Mouse (Mus musculus): ENCODE measurements around the gene Cdc42se2. TPM values are rescaled to one million over a fixed set of nuclear protein-coding genes. Genes with fewer than 3 reads are reported as not detected.

Gene Cdc42se2
- total and polyA plus RNA-seq, 2 experiments from 2014 or later, result 137 to 150 TPM

DNA sequence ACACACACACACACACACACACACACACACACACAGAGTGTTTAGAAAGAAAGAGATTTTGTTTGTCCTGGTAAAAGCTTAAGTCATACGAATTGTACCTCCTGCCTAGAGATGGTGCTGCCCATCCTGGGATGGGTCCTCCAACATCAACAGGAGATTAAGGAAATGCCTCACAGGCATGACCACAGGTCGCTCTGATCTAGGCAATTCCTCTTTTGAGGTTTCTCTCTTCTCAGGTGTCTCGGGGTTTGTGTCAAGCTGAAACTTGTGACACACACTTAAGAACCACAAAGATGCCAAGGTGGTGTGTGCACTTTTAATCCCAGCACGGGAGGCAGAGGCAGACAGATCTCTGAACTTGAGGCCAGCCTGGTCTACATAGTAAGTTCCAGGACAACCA is 20.7 kb upstream of the Cdc42se2 start:
- ATAC-seq (no peak), DNase-seq (no peak)
- no peaks in the 10 kb centered on the region for H3K36me3 ChIP-seq (ENCODE audit: insufficient read depth)
- no peak overlapping the region for H3K4me2 ChIP-seq (ENCODE audit: low read depth)
- WGBS, result 92% methylated on average over 4 of the region's 4 CpGs
- H3K9ac ChIP-seq, result no peak overlapping the region
- TF ChIP-seq CTCF (IDR thresholded peaks at IDR 0.05; ENCODE audit: low read depth), result no peak
- H3K27me3 ChIP-seq (ENCODE audit: insufficient read depth, low read length), result no peaks in the 10 kb centered on the region
- H3K9me3 ChIP-seq (ENCODE audit: low read length), result no peaks in the 10 kb centered on the region
- peaks cover 4% of the 10 kb centered on the region; the same call in 1 of the 2 replicates for H3K4me1 ChIP-seq (ENCODE audit: insufficient read depth)
- H3K4me3 ChIP-seq (ENCODE audit: low read depth, low read length), result no peak overlapping the region
- no peak overlapping the region for H3K27ac ChIP-seq (ENCODE audit: low read depth, low read length)

DNA sequence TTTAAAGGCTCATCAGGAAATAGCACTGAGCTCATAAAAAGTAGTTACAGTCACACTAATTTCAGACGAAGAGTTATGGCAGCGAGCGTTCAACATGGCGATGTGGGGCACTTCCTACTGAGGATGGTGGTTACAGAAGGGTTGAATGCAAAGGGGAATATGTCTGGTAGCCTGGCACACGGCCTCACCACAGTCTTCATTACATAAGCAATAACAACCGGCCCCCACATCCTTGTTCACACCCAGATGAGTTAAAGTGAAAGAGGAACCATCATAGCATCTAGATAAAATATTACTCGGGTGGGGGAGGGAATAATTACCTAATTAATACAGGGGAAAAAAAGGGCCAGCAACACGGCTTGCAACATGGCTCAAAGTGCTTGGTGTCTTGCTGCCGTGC is 20.2 kb upstream of the Cdc42se2 start:
- Histone ChIP-seq H3K9me3 (ENCODE audit: low read length) (no peaks in the 10 kb centered on the region), H3K36me3 (ENCODE audit: insufficient read depth) (no peaks in the 10 kb centered on the region), H3K4me1 (ENCODE audit: insufficient read depth) (no peaks in the 10 kb centered on the region), H3K9ac (no peak overlapping the region), H3K27me3 (ENCODE audit: insufficient read depth, low read length) (no peaks in the 10 kb centered on the region), H3K27ac (ENCODE audit: low read depth, low read length) (no peak overlapping the region), H3K4me3 (ENCODE audit: low read depth, low read length) (no peak overlapping the region), H3K4me2 (ENCODE audit: low read depth) (no peak overlapping the region)
- ATAC-seq (no peak), DNase-seq (no peak)
- 86% methylated on average over 9 of the region's 9 CpGs for WGBS
- no peak for TF ChIP-seq CTCF (IDR thresholded peaks at IDR 0.05; ENCODE audit: low read depth)

DNA sequence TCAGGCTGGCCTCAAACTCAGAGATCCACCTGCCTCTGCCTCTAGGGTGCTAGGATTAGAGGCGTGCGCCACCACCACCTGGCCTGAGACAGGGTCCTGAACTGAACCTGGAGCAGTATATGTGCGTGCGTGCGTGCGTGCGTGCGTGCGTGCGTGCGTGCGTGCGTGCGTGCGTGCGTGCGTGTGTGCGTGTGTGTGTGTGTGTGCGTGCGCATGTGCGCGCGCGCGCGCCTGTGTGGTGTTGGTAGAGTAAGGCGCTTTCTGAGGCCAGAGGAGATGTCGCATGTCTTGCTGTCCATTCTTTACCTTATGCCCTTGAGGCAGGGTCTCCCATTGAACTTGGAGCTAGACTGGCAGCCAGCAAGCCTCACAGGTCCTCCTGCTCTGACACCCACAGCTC is 19.4 kb upstream of the Cdc42se2 start:
- Histone ChIP-seq H3K27me3 (ENCODE audit: insufficient read depth, low read length) (no peaks in the 10 kb centered on the region), H3K9ac (no peak overlapping the region), H3K9me3 (ENCODE audit: low read length) (no peaks in the 10 kb centered on the region), H3K4me3 (ENCODE audit: low read depth, low read length) (no peak overlapping the region), H3K4me1 (ENCODE audit: insufficient read depth) (no peaks in the 10 kb centered on the region), H3K27ac (ENCODE audit: low read depth, low read length) (no peak overlapping the region), H3K36me3 (ENCODE audit: insufficient read depth) (no peaks in the 10 kb centered on the region), H3K4me2 (ENCODE audit: low read depth) (no peak overlapping the region)
- ATAC-seq (no peak), DNase-seq (no peak)
- 90% methylated on average over 28 of the region's 28 CpGs for WGBS
- no peak for TF ChIP-seq CTCF (IDR thresholded peaks at IDR 0.05; ENCODE audit: low read depth)

DNA sequence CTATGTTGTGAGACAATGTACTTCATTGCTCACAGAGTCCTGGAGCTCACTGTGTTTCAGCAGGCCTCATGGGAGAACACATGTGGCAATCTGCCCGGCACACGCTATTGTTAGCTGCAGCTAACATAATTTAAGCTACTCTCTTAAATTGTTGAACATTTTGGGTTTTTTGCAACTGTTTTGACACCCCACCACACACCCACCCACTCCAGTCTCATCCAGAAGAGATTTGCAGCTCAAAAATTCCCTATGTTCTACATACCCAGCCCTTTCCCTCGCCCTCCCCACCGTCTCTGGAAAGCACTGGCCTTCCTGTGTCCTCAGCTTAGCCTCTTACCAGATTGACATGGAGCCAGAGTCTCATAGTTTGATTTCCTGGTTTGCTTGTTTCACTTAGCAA is 17.7 kb upstream of the Cdc42se2 start:
- no peaks in the 10 kb centered on the region for H3K27me3 ChIP-seq (ENCODE audit: insufficient read depth, low read length)
- no peak for DNase-seq
- no peaks in the 10 kb centered on the region for H3K36me3 ChIP-seq (ENCODE audit: insufficient read depth)
- no peak overlapping the region for H3K4me2 ChIP-seq (ENCODE audit: low read depth)
- WGBS, result 75% methylated on average over 4 of the region's 4 CpGs
- no peak overlapping the region for H3K9ac ChIP-seq
- no peak overlapping the region for H3K27ac ChIP-seq (ENCODE audit: low read depth, low read length)
- H3K4me3 ChIP-seq (ENCODE audit: low read depth, low read length), result no peak overlapping the region
- H3K4me1 ChIP-seq (ENCODE audit: insufficient read depth), result no peaks in the 10 kb centered on the region
- ATAC-seq, result no peak
- TF ChIP-seq CTCF (IDR thresholded peaks at IDR 0.05; ENCODE audit: low read depth), result no peak
- no peaks in the 10 kb centered on the region for H3K9me3 ChIP-seq (ENCODE audit: low read length)

DNA sequence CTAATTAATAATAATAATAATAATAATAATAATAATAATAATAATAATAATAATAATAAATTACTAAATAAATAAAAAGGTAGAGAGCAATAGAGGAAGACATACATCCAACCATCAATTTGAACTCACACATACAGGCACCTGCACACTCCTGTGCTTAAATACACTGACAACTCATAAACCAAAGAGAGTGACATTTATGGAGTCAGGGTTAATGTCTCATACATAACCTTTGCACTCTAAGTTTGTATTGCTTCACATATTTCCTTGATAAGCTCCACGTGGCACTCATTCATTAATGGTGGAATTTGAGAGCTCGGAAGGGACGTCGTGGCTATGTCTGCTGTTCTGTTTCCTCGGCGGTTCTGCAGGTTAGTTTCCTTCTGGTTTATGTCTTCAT is 15.1 kb upstream of the Cdc42se2 start:
- 86% methylated on average over 6 of the region's 6 CpGs for WGBS
- no peak for ATAC-seq

DNA sequence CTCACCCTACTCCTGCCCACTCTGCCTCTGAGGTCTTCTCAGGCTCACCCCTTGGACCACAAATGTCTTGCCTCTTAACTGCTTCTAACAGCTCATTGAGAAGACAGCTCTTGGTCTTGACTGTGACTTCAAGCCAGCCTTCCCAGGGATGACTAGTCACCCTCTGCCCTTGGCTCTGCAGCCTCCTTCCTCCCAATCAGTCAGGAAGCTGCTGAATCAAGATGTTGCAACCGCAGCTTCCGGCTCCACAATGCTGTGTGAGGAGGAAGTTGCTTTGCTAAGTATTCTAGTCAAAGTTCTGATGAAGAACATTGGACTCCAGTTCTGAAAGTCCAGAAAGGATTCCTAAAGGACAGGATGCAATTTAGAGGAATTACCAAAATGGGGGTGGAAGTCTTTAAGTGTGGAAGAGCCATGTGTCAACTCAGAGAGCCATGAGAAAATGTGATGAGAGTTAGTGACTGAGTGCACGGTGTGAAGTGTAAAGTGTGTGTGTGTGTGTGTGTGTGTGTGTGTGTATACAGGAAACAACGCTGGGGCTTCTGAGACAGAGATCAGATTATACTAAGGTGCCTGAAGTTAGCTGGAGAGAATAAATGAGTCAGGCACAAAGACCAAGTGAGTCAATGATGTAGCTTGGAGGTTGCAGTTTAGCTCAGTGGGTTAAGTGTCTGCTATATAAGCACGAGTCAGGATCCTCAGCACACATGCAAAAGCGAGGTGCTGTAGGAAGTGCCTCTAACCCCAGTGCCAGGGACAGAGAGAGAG is 14.5 kb upstream of the Cdc42se2 start:
- TF ChIP-seq CTCF (IDR thresholded peaks at IDR 0.05; ENCODE audit: low read depth), result no peak
- Histone ChIP-seq H3K4me3 (ENCODE audit: low read depth, low read length) (no peak overlapping the region), H3K9ac (no peak overlapping the region), H3K27ac (ENCODE audit: low read depth, low read length) (no peak overlapping the region), H3K36me3 (ENCODE audit: insufficient read depth) (no peaks in the 10 kb centered on the region), H3K9me3 (ENCODE audit: low read length) (no peaks in the 10 kb centered on the region), H3K4me1 (ENCODE audit: insufficient read depth) (no peaks in the 10 kb centered on the region), H3K27me3 (ENCODE audit: insufficient read depth, low read length) (no peaks in the 10 kb centered on the region), H3K4me2 (ENCODE audit: low read depth) (no peak overlapping the region)
- WGBS, result 88% methylated on average over 6 of the region's 6 CpGs
- no peak for DNase-seq
- no peak for ATAC-seq

More for the DNA sequence above, 15.1 kb upstream of the Cdc42se2 start:
- Histone ChIP-seq H3K9ac (no peak overlapping the region), H3K4me3 (ENCODE audit: low read depth, low read length) (no peak overlapping the region), H3K36me3 (ENCODE audit: insufficient read depth) (no peaks in the 10 kb centered on the region), H3K27ac (ENCODE audit: low read depth, low read length) (no peak overlapping the region), H3K27me3 (ENCODE audit: insufficient read depth, low read length) (no peaks in the 10 kb centered on the region), H3K9me3 (ENCODE audit: low read length) (no peaks in the 10 kb centered on the region), H3K4me2 (ENCODE audit: low read depth) (no peak overlapping the region), H3K4me1 (ENCODE audit: insufficient read depth) (no peaks in the 10 kb centered on the region)
- TF ChIP-seq CTCF (IDR thresholded peaks at IDR 0.05; ENCODE audit: low read depth), result no peak
- DNase-seq, result no peak

DNA sequence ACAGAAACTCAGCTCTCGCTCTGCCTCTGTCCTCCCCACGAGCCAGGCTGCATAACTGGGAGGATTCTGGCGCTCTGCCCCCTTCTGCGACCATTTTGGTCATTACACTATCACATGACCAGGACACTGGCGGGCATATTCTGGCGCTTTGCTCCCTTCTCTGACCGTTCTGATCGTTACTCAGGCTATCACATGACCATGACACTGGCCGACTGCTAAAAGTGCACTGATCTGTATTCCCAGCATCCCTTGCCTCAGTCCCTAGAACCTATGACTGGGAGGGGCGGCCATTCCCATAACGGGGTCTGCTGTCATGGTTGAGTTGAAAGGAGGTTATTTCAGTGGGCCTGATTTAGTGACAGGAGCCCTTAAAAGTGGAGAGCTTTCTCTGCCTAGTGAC is 9.1 kb upstream of the Cdc42se2 start:
- Histone ChIP-seq H3K27me3 (ENCODE audit: insufficient read depth, low read length) (no peaks in the 10 kb centered on the region), H3K4me3 (ENCODE audit: low read depth, low read length) (no peak overlapping the region), H3K9me3 (ENCODE audit: low read length) (no peaks in the 10 kb centered on the region), H3K9ac (no peak overlapping the region), H3K4me1 (ENCODE audit: insufficient read depth) (no peaks in the 10 kb centered on the region), H3K27ac (ENCODE audit: low read depth, low read length) (no peak overlapping the region), H3K4me2 (ENCODE audit: low read depth) (no peak overlapping the region), H3K36me3 (ENCODE audit: insufficient read depth) (no peaks in the 10 kb centered on the region)
- TF ChIP-seq CTCF (IDR thresholded peaks at IDR 0.05; ENCODE audit: low read depth), result no peak
- WGBS, result 80% methylated on average over 11 of the region's 11 CpGs
- DNase-seq (no peak), ATAC-seq (no peak)

All from forebrain, postnatal 0 days (tissue).